Mouse (Mus musculus) midbrain, embryonic 12.5 days (tissue): Measurements from ENCODE around the gene Col8a2. TPM values are rescaled to one million over a fixed set of nuclear protein-coding genes. Genes with fewer than 3 reads are reported as not detected.

Experiments
- ATAC-seq: fragments of 200-750 bp; cut with Nextera tagmentation; 2 replicates; pipeline ENCODE4 v1.8.0; 2017; ENCODE audit warnings: low read depth, moderate TSS enrichment, moderate library complexity; ENCODE audit not compliant: low FRiP score
- H3K27ac ChIP-seq: fragments of 300-500 bp; sonication (generic); replicated peaks from 2 replicates; pipeline ENCODE4 v1.5.1; 2016; ENCODE audit warnings: mild to moderate bottlenecking
- H3K27me3 ChIP-seq: fragments of 300-500 bp; sonication (generic); 2 replicates; pipeline ENCODE4 v1.6.1; 2016; ENCODE audit warnings: mild to moderate bottlenecking
- H3K36me3 ChIP-seq: fragments of 300-500 bp; sonication (generic); 2 replicates; pipeline ENCODE4 v1.6.1; 2016
- H3K4me1 ChIP-seq: fragments of 300-500 bp; sonication (generic); 2 replicates; pipeline ENCODE4 v1.6.1; 2016
- H3K4me2 ChIP-seq: fragments of 300-500 bp; sonication (generic); replicated peaks from 2 replicates; pipeline ENCODE4 v1.6.1; 2016; ENCODE audit warnings: mild to moderate bottlenecking, moderate library complexity
- H3K4me3 ChIP-seq: fragments of 300-500 bp; sonication (generic); 2 replicates; pipeline ENCODE4 v1.5.1; 2016; ENCODE audit warnings: mild to moderate bottlenecking
- H3K9ac ChIP-seq: fragments of 300-500 bp; sonication (generic); replicated peaks from 2 replicates; pipeline ENCODE4 v1.6.1; 2016; ENCODE audit warnings: mild to moderate bottlenecking, moderate library complexity
- H3K9me3 ChIP-seq: fragments of 300-500 bp; sonication (generic); 2 replicates; pipeline ENCODE4 v1.6.1; 2016; ENCODE audit warnings: mild to moderate bottlenecking
- WGBS: fragments of 180-500 bp; shearing (Covaris S2); methylation state at CpG from one replicate; pipeline ENCODE4 v1.1.7; 2016; 5-methylcytosine and 5-hydroxymethylcytosine counted together
- polyA plus RNA-seq: library from polyadenylated mRNA; unstranded; fragments of >200 nt; fragmentation: Nextera tagmentation; extraction: Ambion mirVana; gene quantifications from 2 replicates; pipeline ENCODE4 v1.2.1, GENCODE M21; 2016

The Col8a2 gene
- polyA plus RNA-seq, 1 experiment from 2014 or later, result 41.3 TPM

GRCm38 (mm10) chr4:126261675-126262074 is 24.9 kb upstream of the Col8a2 start:
- Histone ChIP-seq H3K9ac (no peak overlapping the region), H3K36me3 (no peaks in the 10 kb centered on the region), H3K4me3 (no peak overlapping the region), H3K4me2 (no peak overlapping the region), H3K27me3 (no peaks in the 10 kb centered on the region), H3K4me1 (peaks cover 54% of the 10 kb centered on the region), H3K9me3 (no peaks in the 10 kb centered on the region), H3K27ac (0 out of 2 replicates have a peak overlapping the region, but pooled peaks have one; percentile 31)
- WGBS, result 52% methylated on average over 7 of the region's 7 CpGs
- no peak for ATAC-seq

- H3K27me3 ChIP-seq, result no peaks in the 10 kb centered on the region
- peak; percentile 96 for ATAC-seq
- H3K4me1 ChIP-seq, result peaks cover 48% of the 10 kb centered on the region
- 1% methylated on average over 46 of the region's 46 CpGs for WGBS
- H3K27ac ChIP-seq, result peak within 1 kb of the TSS; percentile 54
- no peaks in the 10 kb centered on the region for H3K9me3 ChIP-seq
- peak within 1 kb of the TSS; percentile 83 for H3K4me3 ChIP-seq
- H3K9ac ChIP-seq, result peak within 1 kb of the TSS; percentile 86
- H3K4me2 ChIP-seq, result peak within 1 kb of the TSS; percentile 86
- H3K36me3 ChIP-seq, result no peaks in the 10 kb centered on the region
Measured at GRCm38 (mm10) chr4:126262119-126262807, 24.3 kb upstream of the Col8a2 start, which contains the start of gene Trappc3. Trappc3 (plus strand) TSS chr4:126262325.

- no peaks in the 10 kb centered on the region for H3K9me3 ChIP-seq
- no peak overlapping the region for H3K4me3 ChIP-seq
- ATAC-seq, result no peak
- H3K27me3 ChIP-seq, result no peaks in the 10 kb centered on the region
- H3K4me2 ChIP-seq, result no peak overlapping the region
- H3K27ac ChIP-seq, result no peak overlapping the region
- no peaks in the 10 kb centered on the region for H3K4me1 ChIP-seq
- WGBS, result 83% methylated on average over 3 of the region's 3 CpGs
- peaks cover 20% of the 10 kb centered on the region for H3K36me3 ChIP-seq
- H3K9ac ChIP-seq, result no peak overlapping the region
Measured at GRCm38 (mm10) chr4:126269292-126269691, 17.3 kb upstream of the Col8a2 start.

GRCm38 (mm10) chr4:126273753-126274152 is 12.8 kb upstream of the Col8a2 start:
- ATAC-seq, result no peak
- Histone ChIP-seq H3K36me3 (peaks cover 34% of the 10 kb centered on the region), H3K4me1 (peaks cover 8% of the 10 kb centered on the region), H3K9ac (no peak overlapping the region), H3K27me3 (peaks cover 2% of the 10 kb centered on the region; the same call in 1 of the 2 replicates), H3K4me3 (no peak overlapping the region), H3K4me2 (no peak overlapping the region), H3K27ac (no peak overlapping the region), H3K9me3 (no peaks in the 10 kb centered on the region)
- 74% methylated on average over 13 of the region's 13 CpGs for WGBS

GRCm38 (mm10) chr4:126275081-126275480 is 11.5 kb upstream of the Col8a2 start:
- no peak overlapping the region for H3K9ac ChIP-seq
- peaks cover 8% of the 10 kb centered on the region for H3K4me1 ChIP-seq
- WGBS, result 95% methylated on average over 4 of the region's 4 CpGs
- H3K4me3 ChIP-seq, result no peak overlapping the region
- no peak for ATAC-seq
- H3K9me3 ChIP-seq, result no peaks in the 10 kb centered on the region
- peaks cover 34% of the 10 kb centered on the region for H3K36me3 ChIP-seq
- no peak overlapping the region for H3K27ac ChIP-seq
- H3K4me2 ChIP-seq, result no peak overlapping the region
- peaks cover 4% of the 10 kb centered on the region; the same call in 1 of the 2 replicates for H3K27me3 ChIP-seq

GRCm38 (mm10) chr4:126275681-126276131 is 10.9 kb upstream of the Col8a2 start:
- WGBS, result 92% methylated on average over 13 of the region's 13 CpGs
- Histone ChIP-seq H3K27me3 (peaks cover 4% of the 10 kb centered on the region; the same call in 1 of the 2 replicates), H3K27ac (no peak overlapping the region), H3K9ac (no peak overlapping the region), H3K4me1 (peaks cover 8% of the 10 kb centered on the region), H3K36me3 (peaks cover 34% of the 10 kb centered on the region), H3K4me3 (no peak overlapping the region), H3K9me3 (no peaks in the 10 kb centered on the region), H3K4me2 (no peak overlapping the region)
- ATAC-seq, result no peak

GRCm38 (mm10) chr4:126277906-126278564 is 8.6 kb upstream of the Col8a2 start:
- ATAC-seq, result no peak
- Histone ChIP-seq H3K9ac (no peak overlapping the region), H3K4me1 (peaks cover 8% of the 10 kb centered on the region), H3K4me2 (0 out of 2 replicates have a peak overlapping the region, but pooled peaks have one; percentile 30), H3K27me3 (peaks cover 5% of the 10 kb centered on the region), H3K4me3 (no peak overlapping the region), H3K9me3 (no peaks in the 10 kb centered on the region), H3K27ac (no peak overlapping the region), H3K36me3 (peaks cover 24% of the 10 kb centered on the region)
- 7% methylated on average over 13 of the region's 13 CpGs for WGBS

- 33% methylated on average over 9 of the region's 9 CpGs for WGBS
- peaks cover 10% of the 10 kb centered on the region for H3K27me3 ChIP-seq
- no peak for ATAC-seq
- H3K36me3 ChIP-seq, result peaks cover 19% of the 10 kb centered on the region
- H3K27ac ChIP-seq, result no peak overlapping the region
- no peak overlapping the region for H3K4me3 ChIP-seq
- peaks cover 8% of the 10 kb centered on the region for H3K4me1 ChIP-seq
- H3K4me2 ChIP-seq, result no peak overlapping the region
- no peaks in the 10 kb centered on the region for H3K9me3 ChIP-seq
- H3K9ac ChIP-seq, result no peak overlapping the region
Measured at GRCm38 (mm10) chr4:126278565-126278915, 8.1 kb upstream of the Col8a2 start.

- Histone ChIP-seq H3K27me3 (peaks cover 14% of the 10 kb centered on the region), H3K4me2 (no peak overlapping the region), H3K36me3 (peaks cover 17% of the 10 kb centered on the region), H3K9me3 (no peaks in the 10 kb centered on the region), H3K4me3 (no peak overlapping the region), H3K9ac (no peak overlapping the region), H3K4me1 (peaks cover 8% of the 10 kb centered on the region), H3K27ac (no peak overlapping the region)
- ATAC-seq, result no peak
- WGBS, result 67% methylated on average over 9 of the region's 9 CpGs
Measured at GRCm38 (mm10) chr4:126278961-126279360, 7.6 kb upstream of the Col8a2 start.

- Histone ChIP-seq H3K27ac (no peak overlapping the region), H3K4me2 (no peak overlapping the region), H3K9ac (no peak overlapping the region), H3K9me3 (no peaks in the 10 kb centered on the region), H3K27me3 (peaks cover 36% of the 10 kb centered on the region), H3K36me3 (no peaks in the 10 kb centered on the region), H3K4me1 (peaks cover 12% of the 10 kb centered on the region), H3K4me3 (no peak overlapping the region)
- no peak for ATAC-seq
- WGBS, result 64% methylated on average over 9 of the region's 9 CpGs
Measured at GRCm38 (mm10) chr4:126281706-126282105, 4.9 kb upstream of the Col8a2 start.

GRCm38 (mm10) chr4:126283582-126283981 is 3.0 kb upstream of the Col8a2 start:
- Histone ChIP-seq H3K27me3 (peaks cover 55% of the 10 kb centered on the region), H3K4me2 (no peak overlapping the region), H3K9ac (0 out of 2 replicates have a peak overlapping the region, but pooled peaks have one; percentile 0), H3K9me3 (no peaks in the 10 kb centered on the region), H3K4me3 (no peak overlapping the region), H3K4me1 (peaks cover 8% of the 10 kb centered on the region), H3K27ac (no peak overlapping the region), H3K36me3 (no peaks in the 10 kb centered on the region)
- no peak for ATAC-seq
- WGBS, result 88% methylated on average over 8 of the region's 8 CpGs

- Histone ChIP-seq H3K4me2 (no peak overlapping the region; the same call in 1 of the 2 replicates), H3K9ac (no peak overlapping the region), H3K27ac (no peak overlapping the region), H3K27me3 (peaks cover 73% of the 10 kb centered on the region), H3K4me1 (peaks cover 6% of the 10 kb centered on the region; the same call in 1 of the 2 replicates), H3K4me3 (peak overlapping the region; percentile 39; the same call in 1 of the 2 replicates), H3K36me3 (no peaks in the 10 kb centered on the region), H3K9me3 (no peaks in the 10 kb centered on the region)
- ATAC-seq, result no peak
- WGBS, result 28% methylated on average over 11 of the region's 11 CpGs
Measured at GRCm38 (mm10) chr4:126287302-126287995, 856 bp downstream of the Col8a2 start.
